Mouse (Mus musculus) thymus, adult 2 months (tissue): ENCODE measurements around the gene Ptov1. TPM values are rescaled to one million over a fixed set of nuclear protein-coding genes. Genes with fewer than 3 reads are reported as not detected.
A peak's percentile ranks its signal among the peaks of the same experiment; 100 is the strongest.

Source experiments
- DNase-seq: peaks from one replicate; pipeline ENCODE4 v3.0.0; 2021
- H3K27ac ChIP-seq: fragments of 200-500 bp; 2 replicates; pipeline ENCODE4 v1.5.1; 2012; ENCODE audit warnings: low read length, control low read depth; ENCODE audit not compliant: control insufficient read depth, insufficient read depth
- H3K27me3 ChIP-seq: fragments of 200-500 bp; 2 replicates; pipeline ENCODE4 v1.6.1; 2012; ENCODE audit warnings: mild to moderate bottlenecking, low read length, moderate library complexity, mixed read lengths; ENCODE audit not compliant: control insufficient read depth, insufficient read depth
- H3K36me3 ChIP-seq: fragments of 200-500 bp; 2 replicates; pipeline ENCODE4 v1.6.1; 2012; ENCODE audit warnings: mild to moderate bottlenecking, low read length, moderate library complexity; ENCODE audit not compliant: control insufficient read depth, insufficient read depth
- H3K4me1 ChIP-seq: fragments of 200-500 bp; replicated peaks from 2 replicates; pipeline ENCODE4 v1.6.1; 2012; ENCODE audit warnings: low read length; ENCODE audit not compliant: control insufficient read depth, insufficient read depth
- H3K4me3 ChIP-seq: fragments of 200-500 bp; 2 replicates; pipeline ENCODE4 v1.5.1; 2012; ENCODE audit warnings: mild to moderate bottlenecking, low read length, control low read depth, moderate library complexity; ENCODE audit not compliant: control insufficient read depth, insufficient read depth
- CTCF ChIP-seq: fragments of 200-500 bp; IDR thresholded peaks from 2 replicates; pipeline ENCODE4 v1.5.1; 2012; ENCODE audit warnings: mild to moderate bottlenecking, control low read depth, low read length, moderate library complexity, borderline replicate concordance; ENCODE audit not compliant: control insufficient read depth, poor library complexity, insufficient read depth; ENCODE audit errors: extremely low read depth
- POLR2A ChIP-seq: fragments of 200-500 bp; IDR thresholded peaks from 2 replicates; pipeline ENCODE4 v1.6.1; 2012; ENCODE audit warnings: mild to moderate bottlenecking, low read length, control low read depth, moderate library complexity; ENCODE audit not compliant: control insufficient read depth, poor library complexity, insufficient read depth; ENCODE audit errors: extremely low read depth
- WGBS: fragments of 180-500 bp; shearing (Covaris S2); methylation state at CpG from one replicate; pipeline ENCODE4 v1.1.7; 2018; 5-methylcytosine and 5-hydroxymethylcytosine counted together
- polyA plus RNA-seq: library from polyadenylated mRNA; depleted of rRNA; stranded (reverse); fragments of >200 nt; gene quantifications from 2 replicates; pipeline ENCODE4 v1.2.3, GENCODE M21; 2012; rRNA removed

Gene Ptov1
- 316 and 338 TPM in 2 replicates for polyA plus RNA-seq

GRCm38 (mm10) chr7:44869697-44870528, at the start of gene Ptov1:
TSS of gene Ptov1 (minus strand) at chr7:44869788.
- H3K27me3 ChIP-seq: no peaks in the 10 kb centered on the region
- H3K4me1 ChIP-seq: peaks cover 18% of the 10 kb centered on the region
- H3K27ac ChIP-seq: peak within 1 kb of the TSS; percentile 41
- H3K36me3 ChIP-seq: no peaks in the 10 kb centered on the region
- peak; percentile 84 for DNase-seq
- TF ChIP-seq POLR2A (no peak), CTCF (no peak; the same call in 1 of the 2 replicates)
- peak within 1 kb of the TSS; percentile 84 for H3K4me3 ChIP-seq
- WGBS: 8% methylated on average over 29 of the region's 29 CpGs

GRCm38 (mm10) chr7:44919127-44919526, 49.5 kb upstream of the Ptov1 start:
- no peaks in the 10 kb centered on the region for H3K4me1 ChIP-seq
- H3K27me3 ChIP-seq: no peaks in the 10 kb centered on the region
- no peaks in the 10 kb centered on the region; the same call in none of the 2 replicates for H3K36me3 ChIP-seq
- WGBS: 97% methylated on average over 5 of the region's 5 CpGs
- DNase-seq: no peak
- H3K4me3 ChIP-seq: no peak overlapping the region
- no peak overlapping the region for H3K27ac ChIP-seq
- TF ChIP-seq POLR2A (no peak), CTCF (no peak)

GRCm38 (mm10) chr7:44918219-44918618, 48.6 kb upstream of the Ptov1 start:
- Histone ChIP-seq H3K27ac (no peak overlapping the region), H3K4me1 (no peaks in the 10 kb centered on the region), H3K27me3 (no peaks in the 10 kb centered on the region), H3K4me3 (no peak overlapping the region), H3K36me3 (peaks cover 4% of the 10 kb centered on the region)
- DNase-seq: no peak
- whole genome bisulfite sequencing: 95% methylated on average over 3 of the region's 3 CpGs
- TF ChIP-seq POLR2A (no peak), CTCF (no peak)

GRCm38 (mm10) chr7:44916881-44917280, 47.3 kb upstream of the Ptov1 start:
- WGBS: 98% methylated on average over 4 of the region's 4 CpGs
- H3K36me3 ChIP-seq: peaks cover 7% of the 10 kb centered on the region
- H3K27me3 ChIP-seq: no peaks in the 10 kb centered on the region
- H3K27ac ChIP-seq: no peak overlapping the region
- no peak for DNase-seq
- H3K4me1 ChIP-seq: no peaks in the 10 kb centered on the region
- no peak for TF ChIP-seq POLR2A
- H3K4me3 ChIP-seq: no peak overlapping the region

- no peak overlapping the region for H3K4me3 ChIP-seq
- no peak for DNase-seq
- WGBS: 92% methylated on average over 6 of the region's 6 CpGs
- H3K36me3 ChIP-seq: peaks cover 7% of the 10 kb centered on the region
- H3K27me3 ChIP-seq: no peaks in the 10 kb centered on the region
- no peak overlapping the region for H3K27ac ChIP-seq
- TF ChIP-seq CTCF: no peak
- TF ChIP-seq POLR2A: no peak
- no peaks in the 10 kb centered on the region for H3K4me1 ChIP-seq
Observed at GRCm38 (mm10) chr7:44916191-44916590, 46.6 kb upstream of the Ptov1 start.

GRCm38 (mm10) chr7:44915314-44915713, 45.7 kb upstream of the Ptov1 start:
- no peak for DNase-seq
- Histone ChIP-seq H3K27me3 (no peaks in the 10 kb centered on the region), H3K4me3 (no peak overlapping the region), H3K27ac (no peak overlapping the region), H3K36me3 (peaks cover 7% of the 10 kb centered on the region), H3K4me1 (no peaks in the 10 kb centered on the region)
- WGBS: 98% methylated on average over 9 of the region's 9 CpGs
- TF ChIP-seq POLR2A (no peak), CTCF (no peak)
